Mouse (Mus musculus): ENCODE measurements around the gene Zfp697. TPM values are rescaled to one million over a fixed set of nuclear protein-coding genes. Genes with fewer than 3 reads are reported as not detected.

The Zfp697 gene
- polyA plus RNA-seq, 1 experiment from 2014 or later, result 8.9 TPM

GRCm38 (mm10) chr3:98348106-98348505 is 34.2 kb upstream of the Zfp697 start:
- no peaks in the 10 kb centered on the region for H3K36me3 ChIP-seq
- H3K9me3 ChIP-seq, result no peaks in the 10 kb centered on the region
- H3K27me3 ChIP-seq, result no peaks in the 10 kb centered on the region
- 81% methylated on average over 6 of the region's 6 CpGs for WGBS
- no peak for ATAC-seq (ENCODE audit: insufficient number of reproducible peaks, insufficient read depth, low FRiP score, low TSS enrichment, low read depth)
- H3K9ac ChIP-seq (replicated peaks), result no peak overlapping the region
- H3K27ac ChIP-seq, result no peak overlapping the region
- no peaks in the 10 kb centered on the region for H3K4me1 ChIP-seq (replicated peaks)
- no peak overlapping the region for H3K4me2 ChIP-seq
- no peak overlapping the region for H3K4me3 ChIP-seq (replicated peaks)

DNA sequence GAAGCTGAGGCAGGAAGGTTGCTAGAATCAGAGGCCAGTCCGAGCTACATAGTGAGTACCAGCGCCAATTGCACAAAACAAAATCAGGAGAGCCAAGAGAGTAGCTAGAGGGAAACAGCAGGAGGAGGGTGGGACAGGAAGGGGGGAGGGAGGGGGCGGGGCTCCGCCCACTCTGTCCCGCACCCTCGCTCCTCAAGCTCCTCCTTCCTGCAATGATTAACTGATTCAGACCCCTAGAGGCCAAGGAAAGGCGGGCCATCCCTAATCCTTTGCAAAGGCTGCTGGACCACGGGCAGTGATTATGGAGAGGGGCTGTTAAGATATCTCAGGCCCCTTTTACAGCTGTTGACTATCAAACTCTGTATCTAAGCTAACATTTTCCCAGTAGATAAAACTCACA is 33.6 kb upstream of the Zfp697 start:
- Histone ChIP-seq H3K36me3 (no peaks in the 10 kb centered on the region), H3K4me2 (no peak overlapping the region), H3K27me3 (no peaks in the 10 kb centered on the region), H3K9ac (replicated peaks) (no peak overlapping the region), H3K27ac (no peak overlapping the region), H3K4me1 (replicated peaks) (no peaks in the 10 kb centered on the region), H3K4me3 (replicated peaks) (no peak overlapping the region), H3K9me3 (no peaks in the 10 kb centered on the region)
- no peak for ATAC-seq (ENCODE audit: insufficient number of reproducible peaks, insufficient read depth, low FRiP score, low TSS enrichment, low read depth)
- WGBS, result 21% methylated on average over 8 of the region's 8 CpGs

DNA sequence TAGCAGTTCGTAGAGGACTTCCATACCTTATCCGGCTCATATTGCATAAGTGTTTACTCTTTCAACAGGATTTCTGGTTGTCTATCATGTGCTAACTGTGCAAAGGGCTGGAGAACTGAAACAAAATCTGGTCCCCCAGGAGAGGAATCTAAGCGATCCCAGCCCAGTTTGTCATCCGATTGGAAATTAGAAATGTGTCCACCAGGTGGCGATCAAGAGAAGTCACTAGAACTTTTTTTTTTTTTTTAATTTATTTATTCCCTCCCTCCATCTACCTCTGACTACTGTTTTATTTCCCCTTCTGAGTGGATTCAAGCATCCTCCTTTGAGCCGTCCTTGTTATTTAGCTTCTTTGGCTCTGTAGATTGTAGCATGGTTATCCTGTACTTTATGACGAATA is 28.4 kb upstream of the Zfp697 start:
- WGBS, result 36% methylated on average over 7 of the region's 7 CpGs
- H3K4me2 ChIP-seq, result no peak overlapping the region
- no peaks in the 10 kb centered on the region for H3K9me3 ChIP-seq
- no peak for ATAC-seq (ENCODE audit: insufficient number of reproducible peaks, insufficient read depth, low FRiP score, low TSS enrichment, low read depth)
- H3K27ac ChIP-seq, result no peak overlapping the region
- no peaks in the 10 kb centered on the region for H3K36me3 ChIP-seq
- H3K4me3 ChIP-seq (replicated peaks), result no peak overlapping the region
- H3K27me3 ChIP-seq, result no peaks in the 10 kb centered on the region
- no peak overlapping the region for H3K9ac ChIP-seq (replicated peaks)
- H3K4me1 ChIP-seq (replicated peaks), result no peaks in the 10 kb centered on the region; the same call in 1 of the 2 replicates

DNA sequence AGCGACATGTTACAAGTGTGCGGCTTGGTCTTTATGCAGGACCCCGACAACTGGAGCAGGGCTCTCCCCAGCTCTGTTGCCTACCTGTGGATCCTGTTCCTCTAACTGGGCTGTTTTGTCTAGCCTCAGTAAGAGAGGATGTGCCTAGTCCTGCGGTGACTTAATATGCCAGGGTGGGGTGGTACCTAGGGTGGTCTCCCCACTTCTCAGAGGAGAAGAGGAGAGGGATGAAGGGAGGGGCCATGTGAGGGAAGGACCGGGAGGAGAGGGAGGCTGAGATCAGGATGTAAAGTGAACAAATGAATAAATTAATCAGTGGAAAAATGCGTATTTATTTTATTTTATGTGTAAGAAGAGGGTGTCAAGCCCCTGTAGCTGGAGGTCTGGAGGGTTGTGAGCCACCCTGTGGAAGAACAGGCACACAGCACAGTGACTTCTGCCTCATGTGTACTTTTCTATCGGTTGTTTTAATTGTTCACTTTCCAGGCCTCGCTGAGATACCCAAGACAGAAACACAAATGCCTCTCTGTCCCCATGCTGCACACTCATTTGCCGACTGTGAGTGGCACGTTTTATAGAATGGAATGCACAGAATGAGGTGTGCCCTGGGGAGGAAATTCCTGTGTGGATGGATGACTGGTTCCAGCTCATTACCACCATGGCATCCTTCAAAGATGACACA is 26.8 kb upstream of the Zfp697 start:
- Histone ChIP-seq H3K4me3 (replicated peaks) (no peak overlapping the region), H3K4me2 (no peak overlapping the region), H3K4me1 (replicated peaks) (no peaks in the 10 kb centered on the region; the same call in 1 of the 2 replicates), H3K27ac (0 out of 2 replicates have a peak overlapping the region, but pooled peaks have one; percentile 2), H3K9me3 (no peaks in the 10 kb centered on the region), H3K36me3 (no peaks in the 10 kb centered on the region), H3K27me3 (no peaks in the 10 kb centered on the region), H3K9ac (replicated peaks) (no peak overlapping the region)
- no peak for ATAC-seq (ENCODE audit: insufficient number of reproducible peaks, insufficient read depth, low FRiP score, low TSS enrichment, low read depth)
- WGBS, result 66% methylated on average over 10 of the region's 10 CpGs

GRCm38 (mm10) chr3:98356026-98356365 is 26.3 kb upstream of the Zfp697 start:
- no peaks in the 10 kb centered on the region; the same call in 1 of the 2 replicates for H3K4me1 ChIP-seq (replicated peaks)
- no peak overlapping the region for H3K4me3 ChIP-seq (replicated peaks)
- ATAC-seq (ENCODE audit: insufficient number of reproducible peaks, insufficient read depth, low FRiP score, low TSS enrichment, low read depth), result no peak
- no peaks in the 10 kb centered on the region for H3K27me3 ChIP-seq
- no peaks in the 10 kb centered on the region for H3K36me3 ChIP-seq
- H3K27ac ChIP-seq, result no peak overlapping the region
- WGBS, result 77% methylated on average over 6 of the region's 6 CpGs
- no peak overlapping the region for H3K4me2 ChIP-seq
- no peaks in the 10 kb centered on the region for H3K9me3 ChIP-seq
- H3K9ac ChIP-seq (replicated peaks), result no peak overlapping the region

DNA sequence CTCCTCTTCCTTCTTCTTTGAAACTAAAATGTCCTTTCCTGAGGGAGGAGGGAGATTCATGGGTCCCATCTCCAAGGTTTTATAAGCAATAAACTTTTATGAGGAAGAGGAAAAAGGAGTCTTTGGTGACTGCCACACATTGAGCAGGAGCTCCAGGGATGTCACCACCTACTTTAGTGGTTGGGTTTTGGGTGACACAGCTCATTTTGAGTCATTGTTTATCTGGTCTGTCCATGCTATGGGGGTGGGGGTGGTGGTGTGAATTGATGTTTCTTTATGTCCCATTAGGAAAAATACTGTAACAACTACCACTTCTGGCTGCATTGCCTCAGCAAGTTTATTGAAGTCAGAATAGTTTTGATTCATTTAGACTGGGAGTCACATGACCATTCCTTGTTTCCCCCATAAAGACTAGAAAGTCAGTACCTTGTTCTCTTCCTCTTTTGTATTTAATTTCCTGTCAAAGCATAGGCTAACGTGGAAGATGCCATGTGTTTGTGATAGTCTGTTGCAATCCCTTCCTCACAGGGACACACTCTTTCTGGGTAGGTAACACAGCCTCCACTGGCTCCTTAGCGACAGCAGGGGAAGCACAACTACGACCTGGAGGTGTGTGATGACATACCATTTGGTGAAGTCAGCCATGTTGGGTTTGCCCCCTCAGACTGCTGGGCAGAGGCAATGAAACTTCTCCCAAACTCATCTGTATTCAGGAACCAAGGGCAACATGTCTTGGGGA is 25.5 kb upstream of the Zfp697 start:
- Histone ChIP-seq H3K27ac (no peak overlapping the region), H3K36me3 (no peaks in the 10 kb centered on the region), H3K4me2 (no peak overlapping the region), H3K27me3 (no peaks in the 10 kb centered on the region), H3K9ac (replicated peaks) (no peak overlapping the region), H3K4me1 (replicated peaks) (no peaks in the 10 kb centered on the region; the same call in 1 of the 2 replicates), H3K9me3 (no peaks in the 10 kb centered on the region), H3K4me3 (replicated peaks) (no peak overlapping the region)
- no peak for ATAC-seq (ENCODE audit: insufficient number of reproducible peaks, insufficient read depth, low FRiP score, low TSS enrichment, low read depth)
- 58% methylated on average over 3 of the region's 3 CpGs for WGBS

GRCm38 (mm10) chr3:98362753-98363152 is 19.5 kb upstream of the Zfp697 start:
- ATAC-seq (ENCODE audit: insufficient number of reproducible peaks, insufficient read depth, low FRiP score, low TSS enrichment, low read depth), result no peak
- Histone ChIP-seq H3K27ac (no peak overlapping the region), H3K36me3 (no peaks in the 10 kb centered on the region), H3K4me2 (no peak overlapping the region), H3K9ac (replicated peaks) (no peak overlapping the region), H3K4me1 (replicated peaks) (no peaks in the 10 kb centered on the region), H3K9me3 (no peaks in the 10 kb centered on the region), H3K4me3 (replicated peaks) (no peak overlapping the region), H3K27me3 (no peaks in the 10 kb centered on the region)
- WGBS, result 21% methylated on average over 2 of the region's 2 CpGs

- WGBS, result 78% methylated on average over 3 of the region's 3 CpGs
These were observed 16.2 kb upstream of the Zfp697 start for GRCm38 (mm10) chr3:98366086-98366485.

GRCm38 (mm10) chr3:98366823-98367222 is 15.4 kb upstream of the Zfp697 start:
- Histone ChIP-seq H3K27me3 (no peaks in the 10 kb centered on the region), H3K36me3 (no peaks in the 10 kb centered on the region), H3K9ac (replicated peaks) (no peak overlapping the region), H3K4me3 (replicated peaks) (no peak overlapping the region), H3K4me1 (replicated peaks) (no peaks in the 10 kb centered on the region), H3K4me2 (no peak overlapping the region), H3K9me3 (peaks cover 7% of the 10 kb centered on the region; the same call in 1 of the 2 replicates), H3K27ac (no peak overlapping the region)
- 80% methylated on average over 4 of the region's 4 CpGs for WGBS
- ATAC-seq (ENCODE audit: insufficient number of reproducible peaks, insufficient read depth, low FRiP score, low TSS enrichment, low read depth), result no peak

More at GRCm38 (mm10) chr3:98366086-98366485, 16.2 kb upstream of the Zfp697 start:
- no peaks in the 10 kb centered on the region for H3K27me3 ChIP-seq
- no peak for ATAC-seq (ENCODE audit: insufficient number of reproducible peaks, insufficient read depth, low FRiP score, low TSS enrichment, low read depth)
- H3K27ac ChIP-seq, result no peak overlapping the region
- H3K4me2 ChIP-seq, result no peak overlapping the region
- no peaks in the 10 kb centered on the region for H3K4me1 ChIP-seq (replicated peaks)
- H3K9me3 ChIP-seq, result 0 out of 2 replicates have a peak, but pooled peaks cover under 1% of the 10 kb centered on the region
- H3K36me3 ChIP-seq, result no peaks in the 10 kb centered on the region
- H3K4me3 ChIP-seq (replicated peaks), result no peak overlapping the region
- H3K9ac ChIP-seq (replicated peaks), result no peak overlapping the region

DNA sequence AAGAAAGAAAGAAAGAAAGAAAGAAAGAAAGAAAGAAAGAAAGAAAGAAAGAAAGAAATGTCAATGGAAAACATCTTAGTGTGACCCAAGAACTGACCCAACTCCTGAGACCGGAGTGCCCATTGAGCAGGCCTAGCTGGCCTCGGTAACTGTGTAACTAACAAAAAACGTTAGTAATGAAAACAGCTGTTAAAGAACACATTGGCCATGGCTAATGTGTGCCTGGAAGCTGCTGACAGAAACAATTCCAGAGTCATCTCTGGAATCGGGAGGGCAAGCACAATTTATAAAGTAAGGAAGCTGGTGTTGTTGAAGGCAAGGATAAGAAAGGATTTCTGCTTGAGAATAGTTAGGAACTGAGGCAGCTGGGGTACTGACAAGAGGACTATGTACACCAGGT is 14.0 kb upstream of the Zfp697 start:
- ATAC-seq (ENCODE audit: insufficient number of reproducible peaks, insufficient read depth, low FRiP score, low TSS enrichment, low read depth), result no peak
- H3K4me3 ChIP-seq (replicated peaks), result no peak overlapping the region
- no peak overlapping the region for H3K4me2 ChIP-seq
- no peaks in the 10 kb centered on the region for H3K36me3 ChIP-seq
- no peaks in the 10 kb centered on the region for H3K4me1 ChIP-seq (replicated peaks)
- H3K27me3 ChIP-seq, result no peaks in the 10 kb centered on the region
- 65% methylated on average over 4 of the region's 4 CpGs for WGBS
- peaks cover 10% of the 10 kb centered on the region; the same call in 1 of the 2 replicates for H3K9me3 ChIP-seq
- no peak overlapping the region for H3K9ac ChIP-seq (replicated peaks)
- H3K27ac ChIP-seq, result no peak overlapping the region

DNA sequence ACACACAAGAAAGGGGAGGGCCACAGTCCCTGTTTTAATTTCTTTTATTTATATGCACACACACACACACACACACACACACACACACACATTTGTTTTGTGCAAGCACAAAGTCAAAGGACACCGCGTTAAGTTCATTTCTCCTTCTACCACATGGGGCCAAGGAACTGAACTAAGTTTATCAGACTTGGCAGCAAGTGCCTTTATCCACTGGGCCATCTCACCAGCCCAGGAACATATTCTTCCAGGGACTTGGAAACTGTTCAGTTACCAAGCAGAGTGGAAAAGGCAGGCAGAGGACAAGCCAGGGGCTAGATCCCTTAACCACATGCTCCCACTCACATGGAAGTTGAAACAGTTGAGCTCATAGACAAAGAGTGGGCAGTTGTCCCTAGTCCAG is 13.5 kb upstream of the Zfp697 start:
- Histone ChIP-seq H3K27ac (no peak overlapping the region), H3K4me2 (no peak overlapping the region), H3K4me1 (replicated peaks) (no peaks in the 10 kb centered on the region), H3K9me3 (peaks cover 10% of the 10 kb centered on the region; the same call in 1 of the 2 replicates), H3K27me3 (no peaks in the 10 kb centered on the region), H3K36me3 (no peaks in the 10 kb centered on the region), H3K4me3 (replicated peaks) (no peak overlapping the region), H3K9ac (replicated peaks) (no peak overlapping the region)
- no peak for ATAC-seq (ENCODE audit: insufficient number of reproducible peaks, insufficient read depth, low FRiP score, low TSS enrichment, low read depth)
- WGBS, result 98% methylated on average over 2 of the region's 2 CpGs
